Mouse (Mus musculus) lung, postnatal 4 days (tissue): ENCODE results near the gene Defb21.

ENCODE experiments used
- DNase-seq, 2 experiments: peaks; one replicate each; pipeline ENCODE4 v3.0.0; 2021

Defb21 gene

GRCm38 (mm10) chr2:152572114-152572794 is at the start of gene Defb21:
Gene Defb21, plus strand, starts transcription at chr2:152572744.
- no peak for DNase-seq

GRCm38 (mm10) chr2:152539944-152540710 is 32.4 kb upstream of the Defb21 start, which contains the start of gene Defb29:
Gene Defb29, minus strand, starts transcription at chr2:152540098.
- no peak for DNase-seq

- DNase-seq, result no peak
Observed at GRCm38 (mm10) chr2:152541979-152542378, 30.6 kb upstream of the Defb21 start.

- DNase-seq, result no peak
Observed at GRCm38 (mm10) chr2:152542897-152543296, 29.6 kb upstream of the Defb21 start.

- DNase-seq, result no peak
Observed at GRCm38 (mm10) chr2:152543478-152543877, 29.1 kb upstream of the Defb21 start.

GRCm38 (mm10) chr2:152544691-152545090 is 27.9 kb upstream of the Defb21 start:
- peak; percentile 53 to 54 for DNase-seq

GRCm38 (mm10) chr2:152548124-152548523 is 24.4 kb upstream of the Defb21 start:
- DNase-seq, result no peak

GRCm38 (mm10) chr2:152553774-152554423 is 18.6 kb upstream of the Defb21 start:
- peak; percentile 27 to 51 for DNase-seq

GRCm38 (mm10) chr2:152556655-152557054 is 15.9 kb upstream of the Defb21 start:
- no peak for DNase-seq

- no peak for DNase-seq
Observed at GRCm38 (mm10) chr2:152569038-152569437, 3.5 kb upstream of the Defb21 start, which contains the start of gene Gm17416. Gene Gm17416, plus strand, starts transcription at chr2:152569338.

- no peak for DNase-seq
Observed at GRCm38 (mm10) chr2:152569881-152570280, 2.7 kb upstream of the Defb21 start.

GRCm38 (mm10) chr2:152570313-152570712 is 2.2 kb upstream of the Defb21 start:
- no peak for DNase-seq

- DNase-seq, result no peak
Observed at GRCm38 (mm10) chr2:152573484-152573883, 940 bp downstream of the Defb21 start.

- DNase-seq, result no peak
Observed at GRCm38 (mm10) chr2:152580107-152580506, 7.6 kb downstream of the Defb21 start, which contains the start of gene Defb19. Gene Defb19, minus strand, starts transcription at chr2:152580312.

- DNase-seq, result no peak
Observed at GRCm38 (mm10) chr2:152580612-152581011, 8.1 kb downstream of the Defb21 start.

- peak in 1 of 2 experiments; percentile 6 for DNase-seq
Observed at GRCm38 (mm10) chr2:152586926-152587560, 14.5 kb downstream of the Defb21 start.

- DNase-seq, result peak in 1 of 2 experiments; percentile 7
Observed at GRCm38 (mm10) chr2:152588450-152588849, 15.9 kb downstream of the Defb21 start.

GRCm38 (mm10) chr2:152589021-152589420 is 16.5 kb downstream of the Defb21 start:
- DNase-seq, result peak in 1 of 2 experiments; percentile 6

- no peak for DNase-seq
Observed at GRCm38 (mm10) chr2:152599299-152599698, 26.8 kb downstream of the Defb21 start, which contains the start of gene Defb45. Gene Defb45, minus strand, starts transcription at chr2:152599399.

GRCm38 (mm10) chr2:152600076-152600475 is 27.5 kb downstream of the Defb21 start:
- no peak for DNase-seq

GRCm38 (mm10) chr2:152601275-152601960 is 28.9 kb downstream of the Defb21 start:
- DNase-seq, result no peak

GRCm38 (mm10) chr2:152604057-152604456 is 31.5 kb downstream of the Defb21 start, which contains the start of gene Defb36:
Gene Defb36, plus strand, starts transcription at chr2:152604327.
- DNase-seq, result peak in 1 of 2 experiments; percentile 45
